Mouse (Mus musculus) monocyte, adult 2 months (primary cell): Measurements from ENCODE around the gene Cda.

Experiments used
- DNase-seq, 2 experiments: peaks; one replicate each; pipeline ENCODE4 v3.0.0; 2022; ENCODE audit warnings: low spot score in 2 of 2, low read depth in 1 of 2

The Cda gene

DNA sequence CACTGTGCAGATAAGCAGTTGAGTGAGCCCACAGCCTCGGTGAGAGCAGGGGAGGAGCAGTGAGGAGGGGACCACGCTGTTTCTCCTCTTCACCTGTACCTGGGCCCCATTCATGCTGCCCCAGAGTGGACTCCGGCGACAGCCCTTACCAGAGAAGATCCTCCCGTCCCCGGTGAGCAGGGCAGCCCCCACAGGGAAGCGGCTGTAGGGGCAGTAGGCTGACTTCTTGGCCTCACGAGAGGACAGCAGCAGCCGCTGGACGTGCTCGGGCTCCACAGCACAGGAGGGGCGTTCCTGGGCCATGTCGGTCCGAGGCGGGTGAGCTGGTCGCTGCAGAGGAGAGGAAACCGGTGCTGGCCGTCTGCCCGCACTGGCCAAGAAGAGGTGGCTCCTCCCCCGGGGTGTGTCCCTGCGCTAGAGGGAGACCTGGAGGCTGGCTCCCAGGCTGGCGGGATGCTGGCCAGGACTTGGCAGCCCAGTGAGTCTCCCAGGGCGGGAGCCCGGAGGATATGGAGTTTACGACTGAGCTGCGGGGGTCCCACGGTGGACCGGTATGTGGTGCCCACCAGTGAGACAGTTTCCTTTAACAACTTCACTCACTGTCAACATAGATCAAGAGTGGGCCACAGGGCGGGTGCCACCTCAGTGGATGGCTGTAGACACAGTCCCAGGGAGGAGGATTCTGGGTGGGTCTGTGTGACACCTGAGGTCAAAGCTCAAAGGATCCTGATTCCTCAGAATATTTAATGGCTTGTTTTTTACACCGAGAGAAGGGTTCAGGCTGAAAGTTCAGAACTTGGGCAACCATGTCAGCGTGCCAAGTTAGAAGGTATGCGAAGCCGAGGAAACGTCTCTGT is at the start of gene Cda:
Gene Cda (minus strand): TSS at position 352 of the 857 bp plus-strand sequence.
- no peak for DNase-seq

- no peak for DNase-seq
These were observed 48.6 kb upstream of the Cda start for GRCm38 (mm10) chr4:138416414-138416813.

GRCm38 (mm10) chr4:138415991-138416390 is 48.2 kb upstream of the Cda start:
- DNase-seq = no peak

- no peak for DNase-seq
These were observed 46.9 kb upstream of the Cda start for GRCm38 (mm10) chr4:138414725-138415124.

GRCm38 (mm10) chr4:138411504-138412121 is 43.8 kb upstream of the Cda start:
- DNase-seq = no peak

DNA sequence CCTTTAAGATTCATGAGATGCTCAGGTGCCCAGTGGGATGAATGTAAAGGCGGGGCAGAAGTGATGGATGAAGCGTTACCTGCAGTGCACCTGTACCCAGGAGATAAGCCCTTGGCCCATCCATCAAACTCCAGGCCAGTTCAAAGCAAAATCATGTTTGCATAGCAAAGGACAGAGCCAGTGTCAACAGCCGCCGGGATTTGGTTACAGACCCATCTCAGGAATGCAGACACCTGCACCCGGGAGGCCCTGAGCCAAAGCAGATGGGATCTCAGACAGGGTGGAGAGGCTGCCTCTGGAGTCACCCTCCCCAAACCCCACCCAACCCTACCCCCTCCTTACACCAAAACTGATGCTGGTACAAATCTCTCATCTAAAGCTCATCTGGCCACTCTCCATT is 43.2 kb upstream of the Cda start:
- no peak for DNase-seq

DNA sequence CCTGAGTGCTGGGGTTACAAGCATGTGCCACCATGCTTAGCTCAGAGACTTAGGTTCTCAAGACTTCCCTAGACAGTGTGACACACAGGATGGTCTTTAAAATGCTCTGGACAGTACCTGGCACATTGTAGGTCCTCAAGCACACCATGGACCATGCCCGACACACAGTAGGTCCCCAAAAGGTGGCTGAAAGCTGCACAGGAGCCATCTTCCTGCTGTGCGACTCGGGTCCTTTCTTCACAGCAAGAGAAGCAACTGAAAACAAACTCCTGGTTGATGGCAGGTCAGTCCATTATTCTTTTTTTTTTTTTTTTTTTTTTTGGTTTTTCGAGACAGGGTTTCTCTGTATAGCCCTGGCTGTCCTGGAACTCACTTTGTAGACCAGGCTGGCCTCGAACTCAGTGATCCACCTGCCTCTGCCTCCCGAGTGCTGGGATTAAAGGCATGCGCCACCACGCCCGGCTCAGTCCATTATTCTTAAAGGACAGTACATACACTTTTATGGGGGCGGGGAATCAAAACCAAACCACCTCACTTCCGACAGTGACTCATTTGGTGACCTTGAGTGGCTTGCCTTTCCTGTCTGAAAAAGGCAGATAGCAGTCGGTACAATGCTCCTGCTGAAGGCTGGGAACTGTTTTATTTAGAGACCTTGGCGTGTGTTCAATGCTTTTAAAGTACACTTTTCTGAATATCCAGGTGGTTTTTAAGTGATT is 39.8 kb upstream of the Cda start:
- DNase-seq = no peak

DNA sequence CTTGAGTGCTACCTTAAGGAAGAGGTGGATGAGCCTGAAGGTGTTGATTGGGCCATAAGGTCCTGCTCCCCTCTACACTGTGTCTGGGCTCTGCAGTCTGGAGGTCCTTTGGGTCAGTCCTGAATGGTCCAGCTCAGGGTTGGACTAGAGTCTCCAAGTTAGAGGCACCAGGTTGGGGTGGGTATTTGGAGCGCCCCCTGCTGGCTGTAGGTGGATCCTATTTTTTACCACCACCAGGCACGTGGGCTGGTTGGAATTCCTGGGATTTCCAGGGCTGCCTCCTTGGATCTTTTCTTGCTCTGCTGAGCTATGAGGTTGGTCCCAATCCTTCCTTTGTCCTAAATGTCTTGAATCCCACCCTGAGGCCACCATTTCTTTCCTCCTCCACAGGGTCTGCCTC is 37.0 kb upstream of the Cda start:
- no peak for DNase-seq

- no peak for DNase-seq
These were observed 28.9 kb upstream of the Cda start for GRCm38 (mm10) chr4:138396711-138397110.

DNA sequence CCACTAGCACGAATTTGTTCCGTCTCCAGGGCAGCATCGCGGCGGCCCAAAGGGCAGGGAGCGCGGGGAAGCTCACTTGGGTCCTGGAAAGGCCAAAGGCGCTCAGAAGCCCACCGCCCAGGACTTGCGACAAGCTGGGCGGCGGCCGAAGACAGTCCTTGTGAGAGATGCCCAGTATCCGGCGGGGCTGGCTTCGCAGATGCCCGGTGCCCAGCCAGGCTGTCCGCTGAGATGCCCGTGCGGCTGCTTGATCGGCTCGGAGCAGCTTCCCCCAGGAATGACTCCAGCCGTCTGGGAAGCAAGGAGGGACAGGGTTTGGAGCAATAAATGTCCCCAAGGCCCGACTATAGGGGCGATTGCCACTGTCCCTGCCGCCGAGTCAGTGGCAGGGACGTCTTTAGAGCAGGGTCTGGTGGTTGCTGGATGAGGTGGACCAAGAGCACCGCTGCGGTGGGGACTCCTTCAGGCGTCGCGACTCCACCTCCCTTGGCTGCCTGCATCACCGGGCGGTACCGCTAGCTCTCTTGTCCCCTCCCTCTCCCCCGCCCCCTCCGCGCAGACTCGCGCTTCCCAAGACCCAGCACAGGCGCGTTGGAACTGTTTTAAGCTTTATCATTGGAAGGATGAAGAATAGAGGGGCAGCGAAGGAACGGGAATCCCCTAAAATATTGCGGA is 28.3 kb upstream of the Cda start, which contains the start of gene Fam43b:
Gene Fam43b (minus strand): TSS at position 558 of the 675 bp plus-strand sequence.
- DNase-seq = no peak

- no peak for DNase-seq
These were observed 27.5 kb upstream of the Cda start for GRCm38 (mm10) chr4:138395087-138395970.

GRCm38 (mm10) chr4:138393703-138394102 is 25.9 kb upstream of the Cda start:
- no peak for DNase-seq

GRCm38 (mm10) chr4:138383789-138384188 is 16.0 kb upstream of the Cda start:
- DNase-seq = no peak

DNA sequence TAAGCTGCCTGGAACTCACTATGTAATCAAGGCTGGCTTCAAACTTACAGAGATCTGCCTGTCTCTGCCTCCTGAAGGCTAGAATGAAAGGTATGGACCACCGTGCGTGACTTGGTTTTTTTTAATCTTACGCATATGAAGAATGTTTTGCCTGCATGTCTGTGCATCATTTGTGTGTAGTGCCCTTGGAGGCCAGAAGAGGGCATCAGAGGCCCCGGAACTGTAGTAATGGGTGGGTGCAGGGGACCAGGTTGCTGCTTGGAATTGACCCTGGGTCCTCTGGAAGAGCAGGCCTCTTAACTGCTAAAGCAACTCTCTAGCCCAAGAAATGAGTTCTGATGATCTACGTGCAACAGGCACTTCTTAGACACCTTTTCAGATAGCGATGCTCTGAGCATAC is 14.7 kb upstream of the Cda start:
- DNase-seq = no peak

DNA sequence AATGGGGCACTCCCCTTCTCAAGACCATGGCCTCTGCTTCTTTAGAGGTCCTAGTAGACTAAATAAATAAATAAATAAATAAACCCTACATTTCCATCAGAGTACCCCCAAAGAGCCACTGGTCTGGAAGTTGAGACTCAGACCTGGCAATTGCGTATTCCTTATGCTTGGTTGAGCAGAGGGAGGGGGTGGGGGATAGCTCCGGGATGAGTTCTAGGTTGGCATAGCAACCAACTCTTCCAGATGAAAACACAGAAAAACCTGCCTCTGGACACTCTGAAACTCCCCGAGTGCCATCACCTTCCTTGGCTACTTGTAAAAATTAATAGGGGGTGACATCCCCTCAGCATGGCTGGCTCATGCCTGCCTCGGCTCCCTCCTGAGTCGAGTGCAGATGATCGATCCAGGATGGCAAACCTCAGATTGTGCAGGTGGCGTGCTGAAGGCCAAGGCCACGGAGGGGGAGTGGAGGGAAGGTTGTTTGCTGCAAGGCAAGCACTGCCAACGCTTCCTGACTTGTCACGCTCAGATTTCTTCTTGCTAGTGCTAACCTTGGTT is 12.4 kb upstream of the Cda start:
- DNase-seq = no peak

DNA sequence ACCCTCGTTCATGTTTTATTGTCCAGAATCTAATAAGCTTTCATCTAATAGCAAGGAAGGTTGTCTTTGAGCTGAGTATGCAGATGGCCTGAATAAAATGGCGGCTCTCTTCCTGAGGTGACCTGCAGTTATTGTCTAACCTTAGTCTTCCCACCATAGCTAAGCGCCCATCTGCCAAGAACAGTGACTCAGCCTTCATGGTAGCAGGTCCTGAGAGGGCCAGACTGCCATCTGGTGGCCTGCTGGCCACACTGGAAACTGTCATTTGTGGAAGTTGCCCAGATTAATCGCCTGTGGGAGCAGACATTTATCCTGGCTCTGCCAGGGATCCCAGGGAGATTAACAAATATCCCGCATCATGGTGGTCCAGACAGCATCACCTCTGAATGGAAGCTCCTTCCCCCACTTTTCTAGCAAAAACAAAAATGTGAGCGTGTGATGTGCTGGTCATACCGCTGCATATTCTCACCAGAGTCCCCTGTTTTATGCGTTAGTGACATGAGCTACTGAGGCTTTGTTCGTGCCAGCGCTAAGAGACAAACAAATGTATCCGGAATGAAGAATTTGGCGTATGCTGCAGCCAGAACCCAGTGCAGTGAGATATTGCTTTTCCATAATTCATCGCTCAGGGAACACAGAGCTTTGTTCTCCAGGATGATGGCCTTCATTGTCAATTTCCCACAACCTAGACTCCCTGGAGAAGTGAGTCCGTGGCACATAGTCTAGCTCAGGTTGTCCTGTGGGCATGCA is 11.5 kb upstream of the Cda start:
- DNase-seq = no peak

GRCm38 (mm10) chr4:138377526-138377925 is 9.7 kb upstream of the Cda start:
- DNase-seq = no peak

DNA sequence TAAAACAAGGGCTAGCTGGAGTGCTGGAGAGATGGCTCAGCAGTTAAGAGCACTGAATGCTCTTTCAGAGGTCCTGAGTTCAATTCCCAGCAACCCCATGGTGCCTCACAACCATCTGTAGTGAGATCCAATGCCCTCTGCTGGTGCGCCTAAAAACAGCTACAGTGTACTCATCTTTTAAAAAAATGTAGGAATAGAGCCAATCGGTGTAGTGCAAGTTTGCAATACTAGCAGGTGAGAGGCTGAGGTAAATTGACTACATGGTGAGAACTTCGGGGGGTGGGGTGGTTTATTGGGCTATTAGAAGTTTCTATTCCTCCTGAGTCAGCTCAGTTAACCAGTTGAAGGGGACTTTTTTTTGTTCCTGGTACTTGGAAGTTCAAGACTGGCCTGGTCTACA is 7.3 kb upstream of the Cda start:
- no peak for DNase-seq

GRCm38 (mm10) chr4:138370996-138371516 is 3.3 kb upstream of the Cda start:
- no peak for DNase-seq
